Mouse (Mus musculus) thymus, postnatal 4 days (tissue): ENCODE data around the gene Gm6890.
"Not testable (repeated sequence)": the region's sequence is repeated elsewhere in the genome, so short reads cannot be mapped to it uniquely, and the experiment has no call there.

Source experiments
- DNase-seq: peaks from one replicate; pipeline ENCODE4 v3.0.0; 2021

Gm6890 gene

DNA sequence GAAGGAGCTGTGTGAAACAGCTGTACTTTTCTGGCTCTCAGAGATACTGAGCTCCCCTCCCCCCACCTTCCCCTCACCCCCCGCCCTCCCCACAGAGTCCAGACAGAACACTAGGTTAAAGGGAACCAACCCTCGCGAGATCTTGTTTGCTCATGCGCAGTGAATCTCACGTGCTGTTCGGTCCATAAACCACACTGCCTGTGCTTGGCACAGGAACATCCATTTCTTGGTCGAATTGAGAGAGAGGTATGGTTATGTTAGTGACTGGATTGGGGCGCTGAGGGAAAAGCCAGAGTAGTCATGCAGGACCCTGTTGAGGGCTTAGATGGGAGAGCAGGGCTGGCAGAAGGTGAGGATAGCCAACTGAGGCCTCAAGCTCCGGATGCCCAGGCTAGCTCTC lies at the start of gene Gm6890:
TSS of gene Gm6890 (plus strand) at position 301 of the 400 bp plus-strand sequence.
- not testable (repeated sequence) for DNase-seq

- DNase-seq: not testable (repeated sequence)
These were observed 14.5 kb upstream of the Gm6890 start for GRCm38 (mm10) chrX:74726195-74726594.

- DNase-seq: not testable (repeated sequence)
These were observed 30.0 kb downstream of the Gm6890 start for GRCm38 (mm10) chrX:74770715-74771114.
